Mouse (Mus musculus): Measurements from ENCODE around the gene Sec23b. TPM values are rescaled to one million over a fixed set of nuclear protein-coding genes. Genes with fewer than 3 reads are reported as not detected.
A peak's percentile ranks its signal among the peaks of the same experiment; 100 is the strongest.
"Not testable (repeated sequence)": the region's sequence is repeated elsewhere in the genome, so short reads cannot be mapped to it uniquely, and the experiment has no call there.

Gene Sec23b
- total RNA-seq (2022): 100 to 1,000 TPM in 3 of 4 experiments, 10 to 100 TPM in 1; 95.4 to 103 (median 102) TPM

DNA sequence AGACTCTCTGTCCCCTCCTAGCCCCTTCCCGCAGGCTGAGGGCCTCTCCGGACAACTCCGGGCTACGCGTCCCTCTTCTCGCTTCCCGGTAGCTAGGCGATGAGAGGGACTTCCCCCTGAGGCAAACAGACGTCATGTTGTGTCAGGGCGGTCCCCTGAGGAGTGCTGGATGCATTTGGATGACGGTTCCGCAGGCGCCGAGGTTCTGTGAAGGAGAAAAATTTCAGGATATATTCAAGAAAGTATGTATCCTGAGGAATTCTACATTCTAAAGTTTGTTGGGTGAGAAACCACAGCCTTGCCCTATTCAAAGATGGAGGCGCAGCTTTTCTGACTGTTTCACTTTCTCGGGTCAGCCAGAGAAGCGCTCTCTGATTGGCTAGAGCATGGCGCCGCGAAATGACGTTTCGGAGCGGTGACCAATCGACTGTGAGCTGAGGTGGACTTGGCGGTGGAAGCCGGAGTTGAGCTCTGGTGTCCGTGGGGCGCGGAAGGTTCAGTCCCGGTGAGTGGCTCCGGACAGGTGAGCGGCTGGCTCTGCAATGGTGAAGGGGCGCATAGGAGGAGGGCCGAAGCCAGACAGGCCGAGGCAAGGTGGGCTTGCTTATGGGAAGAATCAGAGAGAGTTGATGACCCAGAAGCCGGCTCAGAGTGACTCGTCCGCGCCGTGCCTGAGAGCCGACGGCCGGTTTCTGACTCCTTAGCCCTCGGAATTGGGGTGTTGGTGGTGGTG, at the start of gene Sec23b:
Sec23b (plus strand) TSS at position 410 of the 733 bp plus-strand sequence.
- peak; percentile 96 for DNase-seq

- DNase-seq: no peak
Observed at GRCm38 (mm10) chr2:144514619-144515018, 41.4 kb upstream of the Sec23b start.

DNA sequence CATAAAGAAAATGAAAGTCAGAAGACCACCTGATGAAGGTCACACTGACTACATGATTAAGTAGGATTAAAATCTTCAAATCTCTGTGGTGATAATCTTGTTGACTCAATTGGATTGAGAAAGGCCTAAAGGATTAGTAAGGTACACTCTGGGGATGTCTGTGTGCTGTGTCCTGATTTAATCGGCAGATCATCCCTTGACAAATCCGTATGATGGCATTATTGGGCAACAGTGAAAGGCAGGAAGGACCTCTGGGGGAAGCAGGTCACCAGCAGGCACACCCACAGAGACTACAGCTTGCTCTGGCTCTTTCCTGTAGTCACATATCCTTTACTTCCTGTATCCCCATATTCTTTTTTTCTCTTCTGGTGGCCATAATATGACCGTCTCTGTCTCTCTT, 36.3 kb upstream of the Sec23b start:
- DNase-seq: no peak

- no peak for DNase-seq
Observed at GRCm38 (mm10) chr2:144525856-144526255, 30.2 kb upstream of the Sec23b start.

GRCm38 (mm10) chr2:144526981-144527820, 28.8 kb upstream of the Sec23b start, which contains the start of the genes Dzank1 and Polr3f:
Gene Dzank1, minus strand, starts transcription at chr2:144527414.
Gene Polr3f, plus strand, starts transcription at chr2:144527718.
- DNase-seq: peak; percentile 95

DNA sequence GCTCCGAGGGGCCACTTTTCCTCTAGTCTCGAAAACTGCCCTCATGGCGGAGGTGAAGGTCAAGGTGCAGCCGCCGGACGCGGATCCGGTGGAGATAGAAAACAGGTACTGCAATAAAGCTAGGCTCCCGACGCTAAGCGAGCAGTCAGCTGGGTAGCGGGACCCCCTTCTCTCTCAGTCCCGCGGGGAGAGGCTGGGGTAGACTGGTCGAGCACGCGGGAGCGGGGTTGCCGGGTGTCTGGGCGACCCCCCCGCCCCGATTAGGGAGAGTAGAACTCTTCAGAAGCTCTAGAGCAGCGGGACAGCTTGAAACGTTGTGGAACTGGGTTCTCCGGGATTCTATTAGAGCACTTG, 28.2 kb upstream of the Sec23b start:
- no peak for DNase-seq

- no peak for DNase-seq
Observed at GRCm38 (mm10) chr2:144537123-144537522, 18.9 kb upstream of the Sec23b start.

DNA sequence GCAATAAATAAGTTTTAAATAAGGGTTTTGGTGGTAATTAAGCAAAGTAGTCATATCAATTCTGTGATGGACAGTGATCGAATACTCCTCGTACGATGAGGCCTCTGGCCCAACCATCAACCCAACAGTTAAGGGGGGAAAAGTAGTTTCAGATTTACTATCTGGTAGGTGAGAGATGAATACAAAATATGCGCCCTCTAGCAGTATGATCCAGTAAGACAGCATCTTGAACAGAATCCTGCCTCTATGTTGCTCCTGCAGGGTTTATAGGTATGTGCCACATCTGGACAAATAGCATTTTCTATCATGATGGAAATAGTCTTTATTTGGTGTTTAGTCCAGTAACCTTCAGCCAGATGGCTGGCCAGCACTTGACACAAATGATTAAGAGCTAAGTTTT, 14.8 kb upstream of the Sec23b start:
- no peak for DNase-seq

GRCm38 (mm10) chr2:144543670-144544069, 12.4 kb upstream of the Sec23b start:
- no peak for DNase-seq

- DNase-seq: no peak
Observed at GRCm38 (mm10) chr2:144544630-144545029, 11.4 kb upstream of the Sec23b start.

DNA sequence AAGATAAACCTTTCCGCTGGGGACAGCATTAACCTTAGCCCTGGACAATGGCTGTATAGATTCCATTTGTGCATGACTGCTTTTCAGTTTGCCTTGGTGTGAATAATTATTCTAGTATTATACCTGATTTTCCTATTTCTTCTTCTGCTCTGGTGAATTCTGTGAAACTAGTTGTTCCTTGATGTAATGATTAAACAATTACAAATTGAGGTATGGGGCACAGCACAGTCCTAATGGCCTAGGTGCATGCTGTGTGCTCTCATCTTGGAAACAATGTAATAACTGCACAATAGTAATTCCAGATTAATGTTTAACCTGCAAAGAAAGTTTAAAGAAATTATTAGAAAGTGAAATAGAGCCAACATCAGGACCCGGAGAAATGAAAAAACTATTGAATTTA, 11.0 kb upstream of the Sec23b start:
- DNase-seq: no peak

DNA sequence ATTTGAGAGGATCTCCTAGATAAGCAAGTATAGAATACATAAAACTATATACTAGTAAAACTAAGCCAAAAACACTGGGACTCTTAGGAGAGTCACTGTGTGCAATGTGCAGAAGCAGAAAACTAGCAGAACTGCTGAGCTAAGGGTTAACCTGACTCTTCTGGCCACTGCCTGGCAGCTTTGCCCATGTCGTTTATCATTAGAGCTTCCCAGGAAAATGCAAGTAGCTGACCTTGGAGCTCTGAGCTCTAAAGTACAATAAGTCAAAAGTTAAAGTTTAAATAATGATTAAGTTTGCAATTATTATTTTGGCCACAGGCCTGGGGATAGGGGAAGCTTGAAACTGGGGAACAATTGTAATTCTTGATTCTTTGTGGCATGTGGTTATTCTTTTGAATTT, 10.5 kb upstream of the Sec23b start:
- no peak for DNase-seq

DNA sequence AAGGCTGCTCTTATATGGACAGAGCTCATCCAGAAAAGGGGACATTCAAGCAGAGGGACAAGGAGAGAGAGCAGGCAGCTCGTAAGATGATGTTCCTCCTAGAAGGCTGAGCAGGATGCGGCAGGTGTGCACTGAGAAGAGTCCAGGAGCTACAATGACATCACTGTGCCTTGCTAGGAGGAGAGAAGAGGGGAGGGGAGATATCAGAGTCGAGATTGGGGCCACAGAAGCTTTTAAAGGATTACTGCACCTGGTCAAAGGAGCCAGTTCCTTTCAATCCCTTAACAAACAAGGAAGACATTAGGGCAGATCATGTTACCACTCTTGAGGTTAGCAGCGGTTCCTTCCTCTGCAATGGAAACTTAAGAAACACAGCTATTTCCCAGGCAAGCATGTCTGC, 8.5 kb upstream of the Sec23b start:
- DNase-seq: no peak

DNA sequence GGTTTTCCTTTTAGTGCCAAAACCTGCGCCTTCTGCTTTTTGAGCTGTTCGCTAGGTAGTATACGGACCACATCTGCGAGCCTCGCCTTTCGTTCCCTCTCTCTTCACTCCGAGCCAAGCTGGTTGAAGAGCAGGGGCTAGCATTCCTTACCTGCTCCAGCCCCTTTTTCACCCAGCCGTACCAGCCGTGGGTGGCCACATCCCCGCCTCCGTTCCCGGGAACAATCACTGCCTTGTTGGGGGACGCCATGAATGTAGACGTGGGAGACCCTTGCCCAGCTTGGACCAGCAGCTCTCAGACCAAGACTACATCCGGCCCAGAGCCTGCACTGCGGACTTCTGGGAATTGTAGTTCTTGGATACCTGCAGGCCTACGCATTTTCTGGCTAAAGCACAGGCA, 5.5 kb upstream of the Sec23b start, which contains the start of gene Rbbp9:
Rbbp9 (minus strand) TSS at position 341 of the 400 bp plus-strand sequence.
- DNase-seq: peak; percentile 46

GRCm38 (mm10) chr2:144553905-144554304, 2.1 kb upstream of the Sec23b start:
- no peak for DNase-seq

- no peak for DNase-seq
Observed at GRCm38 (mm10) chr2:144555286-144555819, 676 bp upstream of the Sec23b start.

DNA sequence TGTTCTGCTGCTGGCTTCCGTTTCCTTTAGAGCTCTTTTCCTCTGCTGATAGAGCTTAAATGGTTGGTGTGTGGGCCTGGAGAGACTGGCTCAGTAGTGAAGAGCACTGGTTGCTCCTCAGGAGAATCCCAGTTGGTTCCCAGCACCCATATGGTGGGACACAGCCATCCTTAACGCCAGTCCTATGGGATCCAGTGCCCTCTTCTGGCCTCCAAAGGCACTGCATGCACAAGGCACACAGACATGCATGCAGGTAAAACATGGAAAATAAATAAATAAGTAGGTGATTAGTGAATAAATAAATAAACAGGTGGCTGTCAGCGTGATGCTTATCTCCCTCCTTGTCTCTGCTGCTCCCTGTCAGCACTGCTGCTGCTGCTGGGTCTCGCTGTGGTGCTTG, 32.7 kb downstream of the Sec23b start:
- no peak for DNase-seq

GRCm38 (mm10) chr2:144593036-144593435, 37.0 kb downstream of the Sec23b start:
- DNase-seq: not testable (repeated sequence)

DNA sequence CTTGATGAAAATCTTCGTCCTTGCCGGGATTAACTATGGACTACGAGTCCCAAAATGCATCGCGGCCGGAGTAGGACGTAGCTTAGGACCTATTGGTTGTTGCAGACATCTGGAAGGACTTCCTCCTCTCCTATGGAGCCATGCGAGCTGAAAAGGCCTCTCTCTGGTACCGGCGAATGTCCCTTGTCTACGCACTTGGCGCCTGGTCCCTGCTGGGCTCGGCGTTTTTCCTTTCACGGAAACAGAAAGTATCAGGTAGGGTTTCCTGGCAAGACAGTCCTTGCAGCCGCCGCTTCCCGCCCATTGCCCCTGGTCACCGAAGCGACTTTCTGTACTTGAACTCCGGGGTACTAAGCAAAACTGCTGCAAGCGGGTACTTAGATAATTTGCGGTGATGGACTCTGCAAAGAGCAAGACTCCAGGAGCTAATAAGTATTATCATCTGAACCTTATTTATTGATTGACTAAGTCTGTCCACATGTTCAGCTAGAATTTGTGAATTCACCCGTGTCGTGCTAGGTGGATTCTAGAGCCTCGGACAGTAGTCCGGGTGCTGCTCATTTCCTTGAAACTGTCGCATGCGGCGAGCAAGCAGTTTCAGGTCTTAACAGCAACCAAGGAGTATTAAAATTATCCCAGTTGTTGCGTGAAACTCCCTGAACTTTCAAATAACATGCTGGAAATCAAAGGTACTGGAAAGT, 38.1 kb downstream of the Sec23b start, which contains the start of gene Smim26:
Smim26 (plus strand) TSS at position 104 of the 701 bp plus-strand sequence.
- peak; percentile 77 for DNase-seq

DNA sequence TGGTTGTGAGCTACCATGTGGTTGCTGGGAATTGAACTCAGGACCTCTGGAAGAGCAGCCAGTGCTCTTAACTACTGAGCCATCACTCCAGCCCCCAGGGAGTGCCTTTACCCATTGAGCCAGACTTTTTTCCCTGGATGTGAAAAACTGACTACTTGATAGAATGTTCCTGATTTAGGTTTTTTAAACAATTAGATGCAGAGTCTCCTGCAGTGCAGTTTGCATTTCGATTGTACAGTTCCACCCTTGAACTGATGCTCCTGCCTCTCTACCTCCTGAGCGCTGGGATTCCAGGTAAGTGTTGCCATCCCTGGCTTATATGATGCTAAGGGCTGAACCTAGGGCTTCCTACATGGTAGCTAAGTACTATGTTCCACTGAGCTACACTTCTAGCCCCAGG, 42.0 kb downstream of the Sec23b start:
- no peak for DNase-seq

DNA sequence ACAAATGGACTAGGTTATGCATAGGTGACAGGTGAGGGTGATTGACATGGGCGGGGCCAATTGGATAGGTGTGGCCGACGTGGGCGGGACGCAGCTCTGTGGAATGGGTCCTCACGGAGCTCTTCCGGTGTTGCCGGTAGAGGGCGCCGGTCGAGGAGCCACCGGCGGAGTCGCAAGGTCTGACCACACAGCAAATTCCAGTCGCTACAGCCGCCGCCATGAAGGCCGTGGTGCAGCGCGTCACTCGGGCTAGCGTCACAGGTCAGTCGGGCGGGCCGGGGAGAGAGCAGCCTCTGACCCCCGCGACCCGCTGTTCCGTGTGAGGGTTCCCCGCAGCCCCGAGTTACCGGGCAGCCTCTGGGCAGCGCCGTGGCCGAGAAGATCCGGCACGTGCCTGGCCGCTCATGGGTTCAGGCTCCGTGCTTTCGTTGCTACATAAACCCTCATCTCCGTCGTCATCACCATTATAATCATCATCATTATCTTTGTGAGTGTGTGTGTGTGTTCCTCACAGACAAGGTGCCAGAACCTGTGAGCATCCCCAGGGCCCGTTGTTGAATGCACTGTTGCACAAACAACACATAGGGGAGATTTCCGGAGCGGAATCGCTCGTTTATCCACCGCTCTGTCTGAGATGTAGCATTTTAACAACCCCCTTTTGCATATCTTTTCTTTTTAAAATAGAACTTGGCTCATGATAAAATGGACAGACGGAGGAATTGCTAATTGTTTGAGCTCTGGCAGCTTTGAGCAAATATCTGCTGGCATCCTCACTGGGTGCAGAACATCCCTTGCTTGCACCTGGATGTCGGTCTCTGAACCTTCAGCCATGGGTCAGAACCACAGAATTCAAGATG, 44.0 kb downstream of the Sec23b start, which contains the start of gene Dtd1:
Dtd1 (plus strand) TSS at position 67 of the 857 bp plus-strand sequence.
- peak; percentile 85 for DNase-seq

Data from adrenal gland, adult 8-10 months (tissue).